In the genomic region with DNA sequence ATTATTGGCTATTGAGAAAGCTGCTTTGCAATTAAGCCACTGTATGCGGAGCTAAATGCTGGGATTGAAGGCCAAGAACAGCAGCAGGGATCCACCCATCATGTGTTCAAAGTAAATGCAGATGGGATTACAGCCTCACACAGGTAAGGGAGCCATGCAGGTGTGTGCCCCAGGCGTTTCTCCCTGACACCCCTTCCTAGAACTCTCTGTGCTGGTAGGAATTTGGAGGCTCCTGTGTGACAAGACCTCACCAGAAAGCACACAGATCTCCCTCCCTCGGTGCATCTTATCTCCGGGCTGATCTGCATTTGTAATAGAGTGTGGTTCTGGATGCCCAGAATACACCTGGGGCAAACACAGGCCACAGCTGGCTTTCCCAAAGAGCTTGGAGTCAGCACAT, we compare ENCODE assay signal across 23 mouse cellular contexts.
"Had no signal": no experiment of that assay in that cellular context is flagged by ENCODE, and none has a peak within 500 bp of the region (broad histone marks: within the 10 kb centered on the region; RNA-seq: fewer than 3 reads in every experiment).

No protein-coding gene starts in this region.

- H3K4me3 ChIP-seq: heart, adult 2 months; heart, embryonic 10.5 days; heart, embryonic 12.5 days; hindbrain, embryonic 10.5 days; hindbrain, embryonic 12.5 days; intestine, embryonic 15.5 days; layer of hippocampus, adult 2 months; left cerebral cortex, adult 2 months; limb, embryonic 13.5 days; liver, embryonic 12.5 days had no signal

- H3K27ac ChIP-seq: heart, adult 2 months; heart, embryonic 10.5 days; hindbrain, embryonic 10.5 days; hindbrain, embryonic 12.5 days; hindbrain, embryonic 14.5 days; intestine, embryonic 15.5 days; layer of hippocampus, adult 2 months; left cerebral cortex, adult 2 months; limb, embryonic 13.5 days; liver, embryonic 12.5 days had no signal

- H3K9me3 ChIP-seq: heart, embryonic 10.5 days; heart, embryonic 12.5 days; hindbrain, embryonic 10.5 days; hindbrain, embryonic 12.5 days; intestine, embryonic 15.5 days; limb, embryonic 13.5 days; liver, embryonic 12.5 days had no signal

- H3K4me1 ChIP-seq: heart, embryonic 10.5 days; heart, embryonic 12.5 days; hindbrain, embryonic 10.5 days; hindbrain, embryonic 12.5 days; intestine, embryonic 15.5 days; liver, embryonic 12.5 days had no signal

- H3K27me3 ChIP-seq: heart, embryonic 12.5 days; intestine, embryonic 15.5 days; liver, embryonic 12.5 days had no signal

- H3K4me2 ChIP-seq: heart, embryonic 12.5 days; hindbrain, embryonic 12.5 days; hindbrain, embryonic 14.5 days; intestine, embryonic 15.5 days; limb, embryonic 13.5 days; liver, embryonic 12.5 days had no signal

- DNase-seq: gastrocnemius, postnatal 14 days; gastrocnemius, postnatal 36 days; heart, adult 2 months; heart, postnatal 10 days; heart, postnatal 4 days; kidney, adult 18-20 months; kidney, adult 8-10 months; kidney, postnatal 10 days; kidney, postnatal 25 days; kidney, postnatal 4 days had no signal

- ATAC-seq: hindbrain, embryonic 16.5 days; inflammation-experienced regulatory T-cells, adult 6 months; intestine, embryonic 15.5 days; intestine, postnatal 0 days; liver, embryonic 12.5 days had no signal

- H3K9ac ChIP-seq: heart, embryonic 12.5 days; hindbrain, embryonic 12.5 days; hindbrain, embryonic 14.5 days; intestine, embryonic 15.5 days; limb, embryonic 13.5 days; liver, embryonic 12.5 days had no signal

- H3K36me3 ChIP-seq: heart, embryonic 10.5 days; heart, embryonic 12.5 days; hindbrain, embryonic 10.5 days; hindbrain, embryonic 12.5 days; intestine, embryonic 15.5 days; limb, embryonic 13.5 days; liver, embryonic 12.5 days had no signal
